Mouse (Mus musculus): ENCODE measurements around the gene Psmd13. TPM values are rescaled to one million over a fixed set of nuclear protein-coding genes. Genes with fewer than 3 reads are reported as not detected.
"Not testable (repeated sequence)": the region's sequence is repeated elsewhere in the genome, so short reads cannot be mapped to it uniquely, and the experiment has no call there.

Gene Psmd13
- polyA plus RNA-seq, 1 experiment from 2014 or later = 286 TPM

DNA sequence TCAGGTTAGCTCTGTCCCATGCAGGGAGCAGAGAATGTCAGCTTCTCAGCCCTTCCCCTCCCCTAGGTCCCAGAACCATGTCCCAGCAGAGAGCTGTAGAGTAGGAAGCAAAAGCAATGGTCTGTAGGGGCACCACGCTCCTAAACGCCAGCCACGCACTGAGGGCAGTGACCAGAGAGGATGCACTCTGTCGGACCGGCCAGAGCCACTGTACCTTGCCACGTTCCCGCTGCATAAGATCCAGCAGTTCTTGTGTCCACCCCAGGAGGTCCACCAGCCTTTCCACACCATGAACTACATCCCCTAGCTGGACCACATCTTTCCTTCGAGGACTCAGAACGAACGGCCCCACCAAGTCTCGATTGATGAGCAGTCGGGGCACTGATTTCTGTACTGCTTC lies 17.0 kb upstream of the Psmd13 start:
- H3K36me3 ChIP-seq (ENCODE audit: control insufficient read depth, insufficient read depth, low read length) = peaks cover 69% of the 10 kb centered on the region
- H3K4me2 ChIP-seq (ENCODE audit: low read length) = no peak overlapping the region
- 90% methylated on average over 12 of the region's 12 CpGs for WGBS
- H3K27me3 ChIP-seq (replicated peaks; ENCODE audit: control insufficient read depth, insufficient read depth, low read length) = no peaks in the 10 kb centered on the region
- no peaks in the 10 kb centered on the region for H3K9me3 ChIP-seq (replicated peaks; ENCODE audit: control insufficient read depth, low read length)
- DNase-seq (ENCODE audit: low spot score) = no peak
- no peak for ATAC-seq
- H3K4me1 ChIP-seq (ENCODE audit: control insufficient read depth, insufficient read depth, low read length) = no peaks in the 10 kb centered on the region
- H3K4me3 ChIP-seq (ENCODE audit: low read depth, low read length) = no peak overlapping the region
- H3K9ac ChIP-seq (ENCODE audit: low read length) = no peak overlapping the region
- no peak overlapping the region for H3K27ac ChIP-seq (ENCODE audit: low read depth, low read length)

- DNase-seq (ENCODE audit: low spot score) = no peak
- Histone ChIP-seq H3K4me1 (ENCODE audit: control insufficient read depth, insufficient read depth, low read length) (no peaks in the 10 kb centered on the region), H3K4me3 (ENCODE audit: low read depth, low read length) (no peak overlapping the region), H3K36me3 (ENCODE audit: control insufficient read depth, insufficient read depth, low read length) (peaks cover 8% of the 10 kb centered on the region; the same call in 1 of the 2 replicates), H3K4me2 (ENCODE audit: low read length) (no peak overlapping the region), H3K27ac (ENCODE audit: low read depth, low read length) (no peak overlapping the region), H3K9me3 (replicated peaks; ENCODE audit: control insufficient read depth, low read length) (no peaks in the 10 kb centered on the region), H3K27me3 (replicated peaks; ENCODE audit: control insufficient read depth, insufficient read depth, low read length) (no peaks in the 10 kb centered on the region), H3K9ac (ENCODE audit: low read length) (no peak overlapping the region)
- 86% methylated on average over 4 of the region's 4 CpGs for WGBS
- no peak for ATAC-seq
Observed at GRCm38 (mm10) chr7:140874224-140874623, 7.5 kb upstream of the Psmd13 start.

- WGBS = 89% methylated on average over 6 of the region's 6 CpGs
- Histone ChIP-seq H3K4me2 (ENCODE audit: low read length) (no peak overlapping the region), H3K36me3 (ENCODE audit: control insufficient read depth, insufficient read depth, low read length) (peaks cover 8% of the 10 kb centered on the region; the same call in 1 of the 2 replicates), H3K9ac (ENCODE audit: low read length) (no peak overlapping the region), H3K4me1 (ENCODE audit: control insufficient read depth, insufficient read depth, low read length) (0 out of 2 replicates have a peak, but pooled peaks cover 4% of the 10 kb centered on the region), H3K27ac (ENCODE audit: low read depth, low read length) (no peak overlapping the region), H3K4me3 (ENCODE audit: low read depth, low read length) (no peak overlapping the region), H3K27me3 (replicated peaks; ENCODE audit: control insufficient read depth, insufficient read depth, low read length) (no peaks in the 10 kb centered on the region), H3K9me3 (replicated peaks; ENCODE audit: control insufficient read depth, low read length) (no peaks in the 10 kb centered on the region)
- DNase-seq (ENCODE audit: low spot score) (no peak), ATAC-seq (no peak)
Observed at GRCm38 (mm10) chr7:140877364-140877763, 4.4 kb upstream of the Psmd13 start.

DNA sequence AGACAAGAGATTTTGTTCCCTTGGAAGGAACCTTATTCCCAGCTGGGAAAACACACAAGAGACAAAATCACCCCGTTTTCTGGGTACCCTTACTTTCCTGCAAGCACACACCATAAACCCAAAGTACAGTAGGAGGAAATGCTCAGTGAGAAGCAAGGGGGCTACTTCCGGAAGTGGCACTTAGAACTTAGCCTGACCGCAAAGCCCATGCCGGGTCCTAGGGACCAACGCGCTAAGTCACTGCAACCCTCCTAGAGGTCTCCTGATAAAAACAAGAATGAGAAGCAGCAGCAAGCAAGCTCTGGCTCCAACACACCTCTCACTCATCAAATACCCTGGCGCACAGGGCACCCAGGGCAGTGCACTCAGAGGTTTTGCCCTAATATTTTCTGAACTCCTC lies 2.4 kb upstream of the Psmd13 start:
- Histone ChIP-seq H3K27ac (ENCODE audit: low read depth, low read length) (no peak overlapping the region), H3K4me2 (ENCODE audit: low read length) (no peak overlapping the region), H3K27me3 (replicated peaks; ENCODE audit: control insufficient read depth, insufficient read depth, low read length) (no peaks in the 10 kb centered on the region), H3K9ac (ENCODE audit: low read length) (no peak overlapping the region), H3K4me1 (ENCODE audit: control insufficient read depth, insufficient read depth, low read length) (peaks cover 7% of the 10 kb centered on the region; the same call in 1 of the 2 replicates), H3K36me3 (ENCODE audit: control insufficient read depth, insufficient read depth, low read length) (peaks cover 10% of the 10 kb centered on the region; the same call in 1 of the 2 replicates), H3K9me3 (replicated peaks; ENCODE audit: control insufficient read depth, low read length) (no peaks in the 10 kb centered on the region), H3K4me3 (ENCODE audit: low read depth, low read length) (no peak overlapping the region)
- DNase-seq (ENCODE audit: low spot score) (no peak), ATAC-seq (no peak)
- WGBS = 95% methylated on average over 7 of the region's 7 CpGs

GRCm38 (mm10) chr7:140880419-140880818 lies 1.3 kb upstream of the Psmd13 start:
- Histone ChIP-seq H3K9ac (ENCODE audit: low read length) (no peak overlapping the region), H3K36me3 (ENCODE audit: control insufficient read depth, insufficient read depth, low read length) (peaks cover 7% of the 10 kb centered on the region; the same call in 1 of the 2 replicates), H3K4me3 (ENCODE audit: low read depth, low read length) (no peak overlapping the region), H3K27ac (ENCODE audit: low read depth, low read length) (no peak overlapping the region), H3K4me2 (ENCODE audit: low read length) (no peak overlapping the region), H3K27me3 (replicated peaks; ENCODE audit: control insufficient read depth, insufficient read depth, low read length) (no peaks in the 10 kb centered on the region), H3K4me1 (ENCODE audit: control insufficient read depth, insufficient read depth, low read length) (peaks cover 7% of the 10 kb centered on the region; the same call in 1 of the 2 replicates), H3K9me3 (replicated peaks; ENCODE audit: control insufficient read depth, low read length) (no peaks in the 10 kb centered on the region)
- ATAC-seq (no peak), DNase-seq (ENCODE audit: low spot score) (no peak)
- 85% methylated on average over 3 of the region's 3 CpGs for WGBS

DNA sequence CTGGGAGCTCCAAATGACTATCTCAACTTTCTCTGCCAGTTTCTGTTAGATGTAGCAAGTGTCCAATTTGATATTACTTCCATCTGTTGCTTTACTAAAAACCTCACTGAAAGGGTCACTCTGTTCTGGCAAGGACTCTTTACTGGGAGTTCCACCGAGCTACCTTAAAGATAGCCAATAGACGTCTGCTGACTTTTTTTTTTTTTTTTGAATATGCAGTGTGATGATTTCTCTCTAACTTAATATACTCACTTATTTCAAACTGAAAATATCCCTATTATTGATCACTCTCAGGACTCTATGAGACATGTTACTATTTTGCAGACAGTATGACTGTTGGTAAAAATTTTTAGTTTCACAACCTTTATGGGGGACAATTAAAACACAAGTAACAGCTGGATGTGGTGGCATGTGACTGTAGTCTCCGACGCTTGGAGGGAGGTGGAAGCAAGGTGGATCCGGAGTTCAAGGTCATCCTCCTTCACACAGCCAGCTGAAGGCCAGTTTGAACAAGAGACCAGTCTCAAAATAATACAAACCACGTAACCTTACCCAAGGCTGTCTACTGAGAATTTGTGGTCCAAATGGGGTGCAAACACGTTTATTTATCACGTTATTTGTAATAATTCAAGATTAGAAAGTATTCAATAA lies 778 bp upstream of the Psmd13 start:
- 32% methylated on average over 8 of the region's 8 CpGs for WGBS
- no peak overlapping the region for H3K27ac ChIP-seq (ENCODE audit: low read depth, low read length)
- DNase-seq (ENCODE audit: low spot score) = no peak

GRCm38 (mm10) chr7:140882469-140882803 lies 668 bp downstream of the Psmd13 start:
- peak overlapping the region; percentile 85 for H3K4me3 ChIP-seq (ENCODE audit: low read depth, low read length)
- DNase-seq (ENCODE audit: low spot score) (no peak), ATAC-seq (no peak)
- no peaks in the 10 kb centered on the region for H3K27me3 ChIP-seq (replicated peaks; ENCODE audit: control insufficient read depth, insufficient read depth, low read length)
- H3K9ac ChIP-seq (ENCODE audit: low read length) = peak overlapping the region; percentile 83
- WGBS = under 1% methylated on average over 12 of the region's 12 CpGs
- H3K27ac ChIP-seq (ENCODE audit: low read depth, low read length) = peak overlapping the region; percentile 46; the same call in 1 of the 2 replicates
- peak overlapping the region; percentile 70 for H3K4me2 ChIP-seq (ENCODE audit: low read length)
- no peaks in the 10 kb centered on the region for H3K9me3 ChIP-seq (replicated peaks; ENCODE audit: control insufficient read depth, low read length)
- peaks cover 26% of the 10 kb centered on the region for H3K36me3 ChIP-seq (ENCODE audit: control insufficient read depth, insufficient read depth, low read length)
- peaks cover 7% of the 10 kb centered on the region; the same call in 1 of the 2 replicates for H3K4me1 ChIP-seq (ENCODE audit: control insufficient read depth, insufficient read depth, low read length)

More for the DNA sequence above, 778 bp upstream of the Psmd13 start:
- H3K4me2 ChIP-seq (ENCODE audit: low read length) = peak overlapping the region; percentile 70
- peaks cover 7% of the 10 kb centered on the region; the same call in 1 of the 2 replicates for H3K4me1 ChIP-seq (ENCODE audit: control insufficient read depth, insufficient read depth, low read length)
- H3K36me3 ChIP-seq (ENCODE audit: control insufficient read depth, insufficient read depth, low read length) = peaks cover 12% of the 10 kb centered on the region
- H3K27me3 ChIP-seq (replicated peaks; ENCODE audit: control insufficient read depth, insufficient read depth, low read length) = no peaks in the 10 kb centered on the region
- peak overlapping the region; percentile 83; the same call in 1 of the 2 replicates for H3K9ac ChIP-seq (ENCODE audit: low read length)
- peak overlapping the region; percentile 85 for H3K4me3 ChIP-seq (ENCODE audit: low read depth, low read length)
- ATAC-seq = no peak
- no peaks in the 10 kb centered on the region for H3K9me3 ChIP-seq (replicated peaks; ENCODE audit: control insufficient read depth, low read length)

DNA sequence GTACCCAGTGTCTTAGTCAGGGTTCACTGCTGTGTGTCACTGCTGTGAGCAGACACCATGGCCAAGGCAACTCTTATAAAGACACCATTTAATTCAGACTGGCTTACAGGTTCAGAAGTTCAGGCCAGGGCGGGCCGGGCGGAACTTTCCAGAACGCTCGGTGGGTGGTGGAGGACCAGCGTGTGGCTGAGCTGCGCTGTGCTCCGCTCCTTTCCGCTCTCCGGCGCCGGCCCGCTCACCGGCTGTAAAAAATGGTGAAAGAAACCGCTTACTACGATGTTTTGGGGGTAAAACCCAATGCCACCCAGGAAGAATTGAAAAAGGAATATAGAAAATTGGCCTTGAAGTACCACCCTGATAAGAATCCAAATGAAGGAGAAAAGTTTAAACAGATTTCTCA lies 8.9 kb downstream of the Psmd13 start:
- not testable (repeated sequence) for H3K9me3 ChIP-seq (replicated peaks; ENCODE audit: control insufficient read depth, low read length); DNase-seq (ENCODE audit: low spot score); H3K9ac ChIP-seq (ENCODE audit: low read length); H3K27ac ChIP-seq (ENCODE audit: low read depth, low read length); H3K27me3 ChIP-seq (replicated peaks; ENCODE audit: control insufficient read depth, insufficient read depth, low read length); H3K4me1 ChIP-seq (ENCODE audit: control insufficient read depth, insufficient read depth, low read length); ATAC-seq; H3K4me2 ChIP-seq (ENCODE audit: low read length); H3K4me3 ChIP-seq (ENCODE audit: low read depth, low read length)
- peaks cover 80% of the 10 kb centered on the region for H3K36me3 ChIP-seq (ENCODE audit: control insufficient read depth, insufficient read depth, low read length)
- 97% methylated on average over 16 of the region's 16 CpGs for WGBS

DNA sequence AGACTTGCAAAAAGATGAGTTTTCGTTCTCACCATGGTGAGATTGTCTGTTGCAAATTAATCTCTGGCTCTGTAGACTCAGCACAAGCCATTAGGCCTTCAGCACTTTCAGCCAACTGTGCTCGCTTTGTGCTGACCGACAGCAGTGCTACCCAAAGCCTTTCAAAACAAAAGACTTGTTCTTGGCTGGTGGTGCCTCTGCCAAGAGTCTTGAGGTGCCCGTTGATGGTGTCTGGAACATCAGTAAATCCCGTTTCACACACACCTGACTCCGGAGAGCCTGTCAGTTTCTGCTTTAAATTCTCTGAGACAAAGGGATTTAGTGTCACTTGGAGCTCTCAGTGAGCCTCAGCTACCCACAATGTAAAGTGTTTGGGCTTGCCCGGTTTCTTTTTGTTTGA lies 12.3 kb downstream of the Psmd13 start:
- WGBS = 80% methylated on average over 7 of the region's 7 CpGs
- Histone ChIP-seq H3K4me1 (ENCODE audit: control insufficient read depth, insufficient read depth, low read length) (no peaks in the 10 kb centered on the region), H3K27ac (ENCODE audit: low read depth, low read length) (no peak overlapping the region), H3K27me3 (replicated peaks; ENCODE audit: control insufficient read depth, insufficient read depth, low read length) (no peaks in the 10 kb centered on the region), H3K36me3 (ENCODE audit: control insufficient read depth, insufficient read depth, low read length) (peaks cover 77% of the 10 kb centered on the region), H3K4me2 (ENCODE audit: low read length) (no peak overlapping the region), H3K9me3 (replicated peaks; ENCODE audit: control insufficient read depth, low read length) (no peaks in the 10 kb centered on the region), H3K9ac (ENCODE audit: low read length) (no peak overlapping the region), H3K4me3 (ENCODE audit: low read depth, low read length) (no peak overlapping the region)
- ATAC-seq (no peak), DNase-seq (ENCODE audit: low spot score) (no peak)

All from forebrain, embryonic 14.5 days (tissue).